Mouse (Mus musculus): ENCODE measurements around the gene Focad. TPM values are rescaled to one million over a fixed set of nuclear protein-coding genes. Genes with fewer than 3 reads are reported as not detected.
A peak's percentile ranks its signal among the peaks of the same experiment; 100 is the strongest.

Gene Focad
- polyA plus RNA-seq (2014; fragmentation: Nextera tagmentation; extraction: Ambion mirVana) = 14.6 and 17.7 TPM in 2 replicates

DNA sequence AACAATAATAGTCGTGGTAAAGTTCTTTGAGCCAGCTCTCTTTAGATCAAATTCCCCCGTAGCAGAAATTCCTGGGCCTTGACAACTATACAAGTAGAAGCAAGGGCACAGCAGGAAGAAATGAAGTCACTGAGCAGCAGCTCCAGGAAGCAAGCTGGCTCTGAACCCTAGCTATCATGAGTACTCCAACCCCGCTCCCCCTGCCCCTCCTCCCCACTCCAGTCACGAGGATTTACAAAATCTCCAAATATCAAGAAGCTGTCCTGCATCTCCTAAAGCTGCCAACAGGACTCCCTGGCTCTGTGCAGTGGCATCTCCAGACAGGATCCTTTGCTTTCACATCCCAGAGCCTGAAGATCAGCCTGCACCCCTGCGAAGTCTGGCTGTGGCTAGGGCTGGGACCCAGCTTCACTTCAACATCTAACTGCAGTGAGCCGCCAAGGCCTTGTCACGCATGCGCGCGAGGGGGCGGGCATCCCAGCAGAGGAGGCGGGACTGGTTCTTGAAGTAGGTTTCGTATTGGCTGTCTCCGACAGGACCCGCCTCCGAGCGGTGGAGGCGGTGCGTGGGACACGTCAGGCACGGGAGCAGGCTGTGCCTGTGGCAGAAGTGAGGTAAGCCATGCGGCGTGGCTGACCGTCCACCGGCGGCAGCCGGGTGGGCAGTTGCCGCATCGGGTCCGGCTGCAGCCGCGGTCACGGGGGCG lies at the start of gene Focad:
Focad (plus strand) TSS at position 568 of the 706 bp plus-strand sequence.
- Histone ChIP-seq H3K27me3 (ENCODE audit: control insufficient read depth, insufficient read depth, low read length) (no peaks in the 10 kb centered on the region), H3K4me2 (replicated peaks; ENCODE audit: low read depth, low read length) (peak within 1 kb of the TSS; percentile 92), H3K36me3 (ENCODE audit: control insufficient read depth, insufficient read depth, low read length) (no peaks in the 10 kb centered on the region), H3K4me3 (ENCODE audit: low read depth, low read length) (peak within 1 kb of the TSS; percentile 71), H3K27ac (ENCODE audit: low read depth, low read length) (peak within 1 kb of the TSS; percentile 42; the same call in 1 of the 2 replicates), H3K9ac (ENCODE audit: low read depth, low read length) (peak within 1 kb of the TSS; percentile 73), H3K4me1 (replicated peaks; ENCODE audit: control insufficient read depth, insufficient read depth, low read length) (no peaks in the 10 kb centered on the region), H3K9me3 (ENCODE audit: control insufficient read depth, low read length) (no peaks in the 10 kb centered on the region)
- DNase-seq (ENCODE audit: low spot score) = peak; percentile 98
- ATAC-seq (ENCODE audit: low FRiP score) = peak; percentile 100
- WGBS = under 1% methylated on average over 32 of the region's 34 CpGs

DNA sequence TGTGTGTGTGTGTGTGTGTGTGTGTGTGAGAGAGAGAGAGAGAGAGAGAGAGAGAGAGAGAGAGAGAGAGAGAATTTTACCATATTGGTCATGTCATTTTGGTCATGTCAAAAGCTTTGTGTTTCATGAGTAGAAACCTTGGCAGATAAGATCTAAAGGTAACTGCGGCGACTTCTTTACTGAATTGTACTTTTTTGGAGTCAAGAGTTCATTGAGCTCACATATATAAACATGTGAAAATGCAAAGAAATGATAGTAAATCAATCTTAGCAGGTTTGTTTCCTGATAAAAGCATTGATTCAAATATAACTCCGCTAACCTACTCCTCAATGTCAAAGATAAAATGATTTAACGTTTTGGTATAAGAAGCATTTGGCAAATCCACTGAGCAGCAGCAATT lies 49.3 kb upstream of the Focad start:
- Histone ChIP-seq H3K9me3 (ENCODE audit: control insufficient read depth, low read length) (no peaks in the 10 kb centered on the region), H3K4me2 (replicated peaks; ENCODE audit: low read depth, low read length) (no peak overlapping the region), H3K4me1 (replicated peaks; ENCODE audit: control insufficient read depth, insufficient read depth, low read length) (no peaks in the 10 kb centered on the region), H3K4me3 (ENCODE audit: low read depth, low read length) (no peak overlapping the region), H3K27me3 (ENCODE audit: control insufficient read depth, insufficient read depth, low read length) (no peaks in the 10 kb centered on the region), H3K9ac (ENCODE audit: low read depth, low read length) (no peak overlapping the region), H3K27ac (ENCODE audit: low read depth, low read length) (no peak overlapping the region), H3K36me3 (ENCODE audit: control insufficient read depth, insufficient read depth, low read length) (no peaks in the 10 kb centered on the region)
- 89% methylated on average over 4 of the region's 4 CpGs for WGBS
- DNase-seq (ENCODE audit: low spot score) (no peak), ATAC-seq (ENCODE audit: low FRiP score) (no peak)

DNA sequence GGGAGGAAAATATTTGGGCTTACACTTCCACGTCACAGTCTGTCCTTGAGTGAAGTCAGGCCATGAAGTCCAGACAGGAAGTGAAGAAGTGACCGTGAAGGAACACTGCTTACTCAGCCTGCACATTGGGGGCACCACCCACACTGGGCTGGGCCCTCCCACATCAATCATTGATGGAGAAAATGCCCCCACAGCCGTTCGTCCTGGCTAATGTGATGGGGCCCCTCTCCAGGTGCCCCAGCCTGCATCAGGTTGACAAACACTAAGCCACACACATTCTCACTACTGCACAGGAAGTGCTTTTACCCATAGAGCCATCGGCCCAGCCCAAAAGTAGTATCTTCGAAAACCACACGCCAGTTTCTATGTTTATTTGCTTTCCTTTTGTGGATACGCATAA lies 48.1 kb upstream of the Focad start:
- ATAC-seq (ENCODE audit: low FRiP score) (no peak), DNase-seq (ENCODE audit: low spot score) (no peak)
- Histone ChIP-seq H3K27me3 (ENCODE audit: control insufficient read depth, insufficient read depth, low read length) (no peaks in the 10 kb centered on the region), H3K36me3 (ENCODE audit: control insufficient read depth, insufficient read depth, low read length) (no peaks in the 10 kb centered on the region), H3K4me3 (ENCODE audit: low read depth, low read length) (no peak overlapping the region), H3K4me1 (replicated peaks; ENCODE audit: control insufficient read depth, insufficient read depth, low read length) (no peaks in the 10 kb centered on the region), H3K9ac (ENCODE audit: low read depth, low read length) (no peak overlapping the region), H3K27ac (ENCODE audit: low read depth, low read length) (no peak overlapping the region), H3K4me2 (replicated peaks; ENCODE audit: low read depth, low read length) (no peak overlapping the region), H3K9me3 (ENCODE audit: control insufficient read depth, low read length) (no peaks in the 10 kb centered on the region)
- 80% methylated on average over 8 of the region's 8 CpGs for WGBS

GRCm38 (mm10) chr4:88075388-88075787 lies 19.0 kb upstream of the Focad start:
- no peak for DNase-seq (ENCODE audit: low spot score)
- H3K4me3 ChIP-seq (ENCODE audit: low read depth, low read length) = no peak overlapping the region
- H3K4me1 ChIP-seq (replicated peaks; ENCODE audit: control insufficient read depth, insufficient read depth, low read length) = no peaks in the 10 kb centered on the region
- 74% methylated on average over 2 of the region's 2 CpGs for WGBS
- no peaks in the 10 kb centered on the region for H3K9me3 ChIP-seq (ENCODE audit: control insufficient read depth, low read length)
- no peak for ATAC-seq (ENCODE audit: low FRiP score)
- no peak overlapping the region for H3K4me2 ChIP-seq (replicated peaks; ENCODE audit: low read depth, low read length)
- no peaks in the 10 kb centered on the region for H3K36me3 ChIP-seq (ENCODE audit: control insufficient read depth, insufficient read depth, low read length)
- no peaks in the 10 kb centered on the region for H3K27me3 ChIP-seq (ENCODE audit: control insufficient read depth, insufficient read depth, low read length)
- H3K27ac ChIP-seq (ENCODE audit: low read depth, low read length) = no peak overlapping the region
- no peak overlapping the region for H3K9ac ChIP-seq (ENCODE audit: low read depth, low read length)

DNA sequence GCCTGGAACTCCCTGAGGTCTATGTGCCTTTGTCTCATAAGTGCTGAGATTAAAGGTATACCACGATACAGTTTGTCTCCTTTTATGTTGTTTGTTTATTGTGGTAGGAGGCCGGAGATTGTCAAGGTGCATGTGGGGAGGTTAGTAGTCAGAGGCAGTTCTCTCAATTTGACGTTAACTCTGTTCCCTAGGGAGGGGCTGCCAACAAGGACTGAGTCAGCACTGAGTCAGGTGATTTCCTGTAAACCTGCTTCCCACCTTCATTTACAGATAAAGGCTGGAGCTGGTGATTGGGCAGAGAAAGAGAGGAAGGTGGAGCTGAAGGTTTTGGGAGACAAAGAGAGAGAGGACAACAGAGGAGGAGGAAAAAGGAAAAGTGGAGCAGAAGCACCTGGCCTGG lies 15.4 kb upstream of the Focad start:
- 77% methylated on average over 3 of the region's 3 CpGs for WGBS
- no peaks in the 10 kb centered on the region for H3K27me3 ChIP-seq (ENCODE audit: control insufficient read depth, insufficient read depth, low read length)
- no peak overlapping the region for H3K4me2 ChIP-seq (replicated peaks; ENCODE audit: low read depth, low read length)
- H3K9me3 ChIP-seq (ENCODE audit: control insufficient read depth, low read length) = no peaks in the 10 kb centered on the region
- no peaks in the 10 kb centered on the region for H3K36me3 ChIP-seq (ENCODE audit: control insufficient read depth, insufficient read depth, low read length)
- ATAC-seq (ENCODE audit: low FRiP score) = no peak
- H3K4me3 ChIP-seq (ENCODE audit: low read depth, low read length) = no peak overlapping the region
- H3K4me1 ChIP-seq (replicated peaks; ENCODE audit: control insufficient read depth, insufficient read depth, low read length) = no peaks in the 10 kb centered on the region
- DNase-seq (ENCODE audit: low spot score) = no peak
- no peak overlapping the region for H3K9ac ChIP-seq (ENCODE audit: low read depth, low read length)
- H3K27ac ChIP-seq (ENCODE audit: low read depth, low read length) = no peak overlapping the region

DNA sequence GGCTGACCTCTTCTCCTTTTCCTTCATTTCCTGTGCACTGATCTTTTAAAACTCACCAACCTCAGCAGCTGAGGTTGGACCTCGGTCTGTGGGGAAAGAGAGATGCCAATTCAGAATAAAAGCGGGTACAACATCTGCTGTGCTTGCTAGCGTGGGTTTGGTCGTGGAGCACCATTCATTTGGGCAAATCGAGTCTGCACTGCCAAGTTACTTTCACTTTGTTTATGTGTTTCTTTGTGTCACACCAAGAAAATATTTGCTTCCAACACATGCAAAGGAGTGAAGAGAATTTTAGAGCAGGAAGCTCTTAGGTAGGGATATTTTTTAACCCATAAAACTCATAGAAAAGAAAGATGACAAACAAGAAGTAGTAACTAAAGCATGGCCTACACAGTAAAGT lies 13.0 kb upstream of the Focad start:
- WGBS = 82% methylated on average over 5 of the region's 5 CpGs
- no peak for ATAC-seq (ENCODE audit: low FRiP score)
- H3K36me3 ChIP-seq (ENCODE audit: control insufficient read depth, insufficient read depth, low read length) = no peaks in the 10 kb centered on the region
- DNase-seq (ENCODE audit: low spot score) = no peak
- no peak overlapping the region for H3K4me3 ChIP-seq (ENCODE audit: low read depth, low read length)
- no peak overlapping the region for H3K27ac ChIP-seq (ENCODE audit: low read depth, low read length)
- H3K9ac ChIP-seq (ENCODE audit: low read depth, low read length) = no peak overlapping the region
- H3K4me1 ChIP-seq (replicated peaks; ENCODE audit: control insufficient read depth, insufficient read depth, low read length) = no peaks in the 10 kb centered on the region
- no peak overlapping the region for H3K4me2 ChIP-seq (replicated peaks; ENCODE audit: low read depth, low read length)
- no peaks in the 10 kb centered on the region for H3K27me3 ChIP-seq (ENCODE audit: control insufficient read depth, insufficient read depth, low read length)
- H3K9me3 ChIP-seq (ENCODE audit: control insufficient read depth, low read length) = no peaks in the 10 kb centered on the region

DNA sequence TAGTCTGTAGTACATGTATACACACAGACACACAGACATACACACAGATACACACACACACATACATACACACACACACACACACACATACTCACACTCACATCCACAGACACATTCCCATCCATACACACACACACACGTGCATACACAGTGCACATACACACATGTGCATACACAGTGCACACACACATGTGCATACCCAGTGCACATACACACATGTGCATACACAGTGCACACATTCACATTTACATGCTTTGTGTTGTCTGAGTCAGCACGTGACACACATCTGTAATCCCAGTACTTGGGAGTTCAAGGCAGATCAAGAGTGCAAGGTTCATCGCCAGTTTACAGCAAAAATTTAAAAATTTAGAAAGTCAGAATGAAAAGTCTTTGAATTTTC lies 12.5 kb upstream of the Focad start:
- Histone ChIP-seq H3K27me3 (ENCODE audit: control insufficient read depth, insufficient read depth, low read length) (no peaks in the 10 kb centered on the region), H3K9me3 (ENCODE audit: control insufficient read depth, low read length) (no peaks in the 10 kb centered on the region), H3K27ac (ENCODE audit: low read depth, low read length) (no peak overlapping the region), H3K36me3 (ENCODE audit: control insufficient read depth, insufficient read depth, low read length) (no peaks in the 10 kb centered on the region), H3K9ac (ENCODE audit: low read depth, low read length) (no peak overlapping the region), H3K4me3 (ENCODE audit: low read depth, low read length) (no peak overlapping the region), H3K4me2 (replicated peaks; ENCODE audit: low read depth, low read length) (no peak overlapping the region), H3K4me1 (replicated peaks; ENCODE audit: control insufficient read depth, insufficient read depth, low read length) (no peaks in the 10 kb centered on the region)
- ATAC-seq (ENCODE audit: low FRiP score) = no peak
- no peak for DNase-seq (ENCODE audit: low spot score)
- 96% methylated on average over 3 of the region's 3 CpGs for WGBS

DNA sequence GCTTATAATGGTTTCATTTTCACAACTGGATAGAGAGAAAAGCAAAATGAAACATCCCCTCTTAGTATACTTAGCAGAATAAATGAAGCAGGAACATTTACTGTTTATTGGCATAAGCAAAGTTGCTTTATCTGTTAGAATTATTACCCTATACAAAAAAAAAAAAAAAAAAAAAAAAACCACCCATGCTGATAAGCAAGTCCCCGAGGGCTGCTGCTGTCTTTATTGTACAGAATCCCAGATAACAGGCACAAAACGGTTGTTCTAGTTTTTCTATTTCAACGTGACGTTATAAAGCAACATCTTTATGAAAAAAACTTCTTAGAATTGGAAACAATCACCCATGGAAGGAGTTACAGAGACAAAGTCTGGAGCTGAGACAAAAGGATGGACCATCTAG lies 12.0 kb upstream of the Focad start:
- Histone ChIP-seq H3K4me3 (ENCODE audit: low read depth, low read length) (no peak overlapping the region), H3K27ac (ENCODE audit: low read depth, low read length) (no peak overlapping the region), H3K9me3 (ENCODE audit: control insufficient read depth, low read length) (no peaks in the 10 kb centered on the region), H3K27me3 (ENCODE audit: control insufficient read depth, insufficient read depth, low read length) (no peaks in the 10 kb centered on the region), H3K36me3 (ENCODE audit: control insufficient read depth, insufficient read depth, low read length) (no peaks in the 10 kb centered on the region), H3K4me1 (replicated peaks; ENCODE audit: control insufficient read depth, insufficient read depth, low read length) (no peaks in the 10 kb centered on the region), H3K4me2 (replicated peaks; ENCODE audit: low read depth, low read length) (no peak overlapping the region), H3K9ac (ENCODE audit: low read depth, low read length) (no peak overlapping the region)
- DNase-seq (ENCODE audit: low spot score) (no peak), ATAC-seq (ENCODE audit: low FRiP score) (no peak)
- 89% methylated on average over 4 of the region's 4 CpGs for WGBS

DNA sequence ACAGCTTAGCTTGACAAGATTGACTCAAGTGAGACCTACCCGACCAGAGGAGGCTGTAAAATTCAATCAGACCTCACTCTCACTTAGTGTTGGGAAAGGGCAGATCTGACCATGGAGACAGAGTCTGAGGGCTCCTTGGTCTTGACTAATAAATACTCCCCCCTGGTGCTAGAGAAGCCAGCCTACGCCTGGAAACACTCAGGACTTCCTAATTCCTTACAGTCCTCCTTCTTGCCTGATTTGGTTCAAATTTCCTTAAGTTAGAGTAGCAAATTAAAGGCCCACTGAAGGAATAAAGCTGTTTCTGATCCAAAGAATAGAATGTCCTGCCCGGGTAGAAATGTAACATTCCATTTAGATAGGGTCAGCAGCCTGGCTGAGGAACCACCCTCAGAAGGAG lies 10.6 kb upstream of the Focad start:
- no peak overlapping the region for H3K4me2 ChIP-seq (replicated peaks; ENCODE audit: low read depth, low read length)
- WGBS = 66% methylated on average over 3 of the region's 3 CpGs
- H3K36me3 ChIP-seq (ENCODE audit: control insufficient read depth, insufficient read depth, low read length) = no peaks in the 10 kb centered on the region
- no peak overlapping the region for H3K9ac ChIP-seq (ENCODE audit: low read depth, low read length)
- DNase-seq (ENCODE audit: low spot score) (no peak), ATAC-seq (ENCODE audit: low FRiP score) (no peak)
- H3K4me1 ChIP-seq (replicated peaks; ENCODE audit: control insufficient read depth, insufficient read depth, low read length) = no peaks in the 10 kb centered on the region
- no peak overlapping the region for H3K27ac ChIP-seq (ENCODE audit: low read depth, low read length)
- no peaks in the 10 kb centered on the region for H3K27me3 ChIP-seq (ENCODE audit: control insufficient read depth, insufficient read depth, low read length)
- no peak overlapping the region for H3K4me3 ChIP-seq (ENCODE audit: low read depth, low read length)
- H3K9me3 ChIP-seq (ENCODE audit: control insufficient read depth, low read length) = no peaks in the 10 kb centered on the region

Data from hindbrain, embryonic 11.5 days (tissue).